Mouse (Mus musculus) adrenal gland, adult 18-20 months (tissue): ENCODE measurements around the gene Rps6ka5. TPM values are rescaled to one million over a fixed set of nuclear protein-coding genes. Genes with fewer than 3 reads are reported as not detected.

Source experiments
- DNase-seq, 2 experiments: peaks; one replicate each; pipeline ENCODE4 v3.0.0; 2021 to 2022; ENCODE audit warnings: low spot score in 2 of 2
- total RNA-seq, 2 experiments: library from RNA; stranded (reverse); gene quantifications; 1 replicate in 1 of 2; 2 replicates in 1 of 2; pipeline ENCODE4 v1.2.3; 2021

The Rps6ka5 gene
- total RNA-seq, 2 experiments from 2014 or later, result 2.9 to 6.5 TPM

DNA sequence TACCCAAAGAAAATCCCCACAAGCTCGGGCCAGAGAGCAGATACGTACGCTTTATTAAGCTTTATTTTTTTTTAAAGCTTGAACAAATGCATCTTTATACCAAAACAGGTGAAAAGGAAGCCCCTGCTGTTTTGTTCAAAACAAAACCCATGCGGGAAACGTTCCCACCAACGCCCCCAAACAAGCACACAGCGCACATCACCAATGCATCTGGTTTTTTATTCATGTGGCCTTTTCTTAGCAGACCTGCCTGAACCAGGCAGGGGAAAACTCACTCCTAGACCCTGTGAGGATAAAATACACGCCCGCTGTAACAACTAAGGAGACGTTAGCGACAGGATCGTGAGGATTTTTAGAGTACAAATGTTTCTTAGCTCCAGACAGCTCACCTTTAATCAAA is 191.8 kb downstream of the Rps6ka5 start:
- no peak for DNase-seq

DNA sequence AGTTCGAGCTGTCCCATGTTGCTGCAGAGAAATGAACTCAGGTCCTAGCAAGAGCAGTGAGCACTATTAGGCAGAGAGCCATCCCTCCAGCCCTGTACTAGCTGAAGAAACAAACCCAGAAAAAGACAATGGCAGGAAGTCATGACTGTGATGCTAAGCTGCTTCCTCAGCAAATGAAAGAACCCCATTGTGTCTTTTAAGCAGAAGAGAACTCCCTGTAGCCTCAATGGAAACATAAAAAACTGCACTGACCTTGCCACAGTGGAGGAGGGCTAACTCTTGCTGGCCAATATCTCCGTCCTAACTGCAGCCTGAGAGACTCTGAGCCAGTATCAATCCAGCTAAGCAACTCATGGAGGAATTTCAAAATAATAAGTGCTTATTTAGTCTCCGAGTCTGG is 192.8 kb downstream of the Rps6ka5 start:
- DNase-seq, result peak in 1 of 2 experiments; percentile 17

DNA sequence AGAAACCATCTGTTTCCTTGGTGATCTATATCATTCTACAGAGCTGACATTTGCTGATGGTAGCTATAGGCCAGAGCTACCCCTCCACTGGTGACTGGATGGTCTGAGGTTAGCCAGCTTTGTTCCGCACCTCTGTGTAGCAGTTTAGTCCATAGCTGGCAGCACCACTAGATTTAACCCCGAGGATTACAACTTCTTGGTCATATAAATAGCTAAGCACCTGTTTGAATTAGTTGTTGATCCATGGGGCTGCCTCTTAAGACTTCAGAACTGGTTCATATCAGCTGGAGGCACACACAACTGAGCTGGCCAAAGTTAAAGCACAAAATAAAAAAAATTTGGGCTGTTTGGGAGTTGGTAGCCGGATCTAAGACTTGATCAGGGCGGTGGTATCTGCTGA is 193.6 kb downstream of the Rps6ka5 start:
- peak in 1 of 2 experiments; percentile 8 for DNase-seq

DNA sequence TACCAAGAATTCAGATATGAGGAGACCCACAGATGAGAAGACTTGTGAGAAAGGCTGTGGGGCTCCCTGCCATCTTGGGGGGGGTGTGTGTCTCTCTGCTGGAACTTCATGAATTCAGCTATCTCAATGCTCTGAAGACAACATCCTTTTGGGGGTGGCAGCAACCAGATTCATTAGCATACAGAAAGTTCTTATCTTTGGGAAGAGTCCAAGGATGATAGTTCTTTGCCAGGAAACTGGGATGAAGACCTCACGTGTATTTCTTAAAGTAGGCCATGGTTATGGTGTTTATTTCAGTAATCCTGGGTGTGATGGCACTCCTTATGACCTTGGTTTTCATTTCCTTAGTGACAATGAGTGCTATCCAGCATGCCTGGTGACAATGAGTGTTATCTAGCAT is 195.0 kb downstream of the Rps6ka5 start:
- peak in 1 of 2 experiments; percentile 15 for DNase-seq

DNA sequence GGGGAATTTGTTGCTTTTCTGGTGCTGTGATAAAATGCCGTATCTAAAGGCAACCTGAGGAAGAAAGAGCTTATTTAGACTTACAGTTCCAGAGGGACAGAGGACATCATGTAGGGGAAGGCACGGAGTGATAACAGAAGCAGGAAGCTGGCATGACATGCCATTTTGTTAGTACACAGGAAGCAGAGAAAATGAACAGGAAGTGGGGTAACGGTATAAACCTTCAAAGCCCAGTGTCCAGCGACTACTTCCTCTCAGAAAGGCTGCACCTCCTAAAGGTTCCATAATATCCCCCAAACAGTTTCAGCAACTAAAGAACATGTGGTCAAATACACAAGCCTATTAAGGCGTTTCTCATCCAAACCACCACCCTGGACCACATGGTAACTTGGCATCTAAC is 195.9 kb downstream of the Rps6ka5 start:
- peak in 1 of 2 experiments; percentile 10 for DNase-seq

DNA sequence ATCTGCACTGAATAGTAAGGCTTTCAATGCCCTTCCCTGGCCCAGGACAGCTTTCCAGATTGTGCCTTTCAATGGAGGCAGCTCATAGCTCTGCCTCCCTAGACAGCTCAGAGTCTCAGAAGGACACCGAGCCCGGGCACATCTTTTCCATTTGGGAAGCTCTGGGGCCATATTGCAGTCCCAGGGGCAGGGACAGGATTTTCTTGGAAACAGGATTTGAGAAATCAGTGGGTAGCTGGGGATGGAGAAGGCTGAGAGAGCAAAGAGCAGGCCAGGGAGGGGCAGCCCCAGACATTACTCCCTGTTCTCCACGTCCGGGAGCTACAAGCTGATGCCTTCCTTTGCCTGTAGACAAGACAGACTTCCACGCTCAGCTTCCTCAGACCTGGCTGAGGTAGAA is 197.1 kb downstream of the Rps6ka5 start:
- peak in 1 of 2 experiments; percentile 24 for DNase-seq

DNA sequence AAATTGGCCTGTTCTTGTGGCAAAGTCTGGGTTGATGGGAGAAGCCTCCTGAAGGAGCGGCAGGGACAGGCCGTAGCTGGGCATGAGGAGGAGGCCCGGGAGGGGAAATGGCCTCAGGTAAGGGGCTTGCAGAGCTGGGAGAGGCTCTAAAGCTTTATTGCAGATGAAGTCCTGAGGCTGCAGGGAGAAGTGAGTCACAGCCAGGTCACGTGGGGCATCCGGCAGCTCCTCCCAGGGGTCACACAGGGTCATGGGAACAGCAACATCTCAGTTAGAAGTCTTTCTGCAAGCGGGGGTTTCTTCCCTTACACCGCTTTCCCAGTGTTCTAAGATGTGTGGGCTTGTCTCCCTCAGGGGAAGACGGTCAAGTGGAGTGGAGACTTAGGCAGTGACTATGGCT is 197.6 kb downstream of the Rps6ka5 start:
- DNase-seq, result peak; percentile 67 to 73

DNA sequence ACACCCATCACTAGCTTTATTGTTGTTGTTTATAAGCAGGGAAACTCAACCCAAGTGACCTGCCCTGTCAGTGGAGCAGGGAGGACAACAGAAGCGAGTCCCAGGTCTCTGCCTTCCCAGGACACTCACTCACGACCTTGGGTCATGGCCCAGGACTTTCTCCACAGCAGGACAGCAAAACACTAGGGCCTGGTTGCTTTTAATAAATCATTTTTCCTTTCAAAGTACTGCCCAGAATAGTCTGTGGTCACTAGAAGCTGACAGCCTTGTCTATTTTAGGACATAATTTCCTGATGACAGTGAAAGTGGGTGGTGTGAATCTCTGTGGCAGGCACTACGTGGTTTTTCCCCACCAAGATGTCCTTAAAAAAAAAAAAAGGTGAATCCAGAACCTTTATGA is 198.5 kb downstream of the Rps6ka5 start:
- peak in 1 of 2 experiments; percentile 30 for DNase-seq

DNA sequence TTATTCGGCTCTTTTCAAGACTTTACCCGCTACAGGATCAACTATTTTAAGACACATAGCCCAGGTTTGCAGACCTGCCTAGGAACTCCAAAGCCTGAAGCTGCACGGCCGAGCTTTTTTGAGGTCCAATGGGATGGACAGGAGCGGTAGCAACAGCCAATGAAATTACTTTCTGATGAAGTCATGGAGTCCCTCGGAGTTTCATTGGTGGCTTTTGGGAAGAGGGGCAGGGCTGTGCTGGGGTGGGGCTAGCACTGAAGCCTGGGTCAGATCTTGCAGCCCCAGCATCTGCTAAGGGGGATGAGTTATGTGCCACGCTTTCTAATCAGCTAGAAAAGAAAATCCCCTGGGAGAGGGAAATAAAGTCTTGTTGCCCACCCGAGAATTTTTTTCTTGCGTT is 199.0 kb downstream of the Rps6ka5 start:
- peak in 1 of 2 experiments; percentile 44 for DNase-seq

DNA sequence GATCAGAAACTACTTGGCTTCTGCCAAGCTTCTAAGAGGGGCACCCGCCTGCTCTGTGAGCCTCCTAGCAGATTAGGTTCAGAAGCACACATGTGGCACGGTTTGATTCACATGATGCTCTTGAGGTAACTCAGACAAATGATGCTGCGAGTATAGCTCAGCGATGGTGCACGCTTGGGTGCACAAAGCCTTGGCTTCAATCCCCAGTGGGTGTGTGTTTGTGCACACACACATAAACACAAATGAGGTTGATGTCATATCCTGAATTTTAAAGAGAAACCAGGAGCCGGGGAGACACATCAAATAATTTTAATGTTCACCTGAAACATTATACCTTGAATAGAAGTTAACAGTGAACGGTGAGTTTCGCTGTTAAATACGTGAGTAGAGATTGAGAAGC is 199.5 kb downstream of the Rps6ka5 start:
- peak in 1 of 2 experiments; percentile 16 for DNase-seq

DNA sequence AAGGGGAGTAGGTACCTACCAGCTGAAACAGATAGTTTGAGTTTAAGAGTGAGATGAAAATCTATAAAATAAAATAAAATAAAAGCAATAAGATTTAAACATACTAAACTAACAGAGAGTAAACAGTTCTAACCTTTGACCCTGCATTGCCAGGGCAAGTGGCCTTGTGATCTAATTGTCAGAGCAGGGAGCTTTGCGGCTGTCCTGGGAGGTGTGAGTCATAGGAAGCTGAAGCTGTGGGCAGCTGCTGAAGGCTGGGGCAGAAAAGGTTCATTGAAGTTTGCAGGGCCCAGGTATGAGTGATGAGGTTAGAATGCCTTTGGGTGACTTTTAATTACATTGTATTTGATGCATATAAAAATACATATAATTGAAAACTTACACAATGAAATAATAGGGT is 200.8 kb downstream of the Rps6ka5 start:
- peak in 1 of 2 experiments; percentile 20 for DNase-seq

DNA sequence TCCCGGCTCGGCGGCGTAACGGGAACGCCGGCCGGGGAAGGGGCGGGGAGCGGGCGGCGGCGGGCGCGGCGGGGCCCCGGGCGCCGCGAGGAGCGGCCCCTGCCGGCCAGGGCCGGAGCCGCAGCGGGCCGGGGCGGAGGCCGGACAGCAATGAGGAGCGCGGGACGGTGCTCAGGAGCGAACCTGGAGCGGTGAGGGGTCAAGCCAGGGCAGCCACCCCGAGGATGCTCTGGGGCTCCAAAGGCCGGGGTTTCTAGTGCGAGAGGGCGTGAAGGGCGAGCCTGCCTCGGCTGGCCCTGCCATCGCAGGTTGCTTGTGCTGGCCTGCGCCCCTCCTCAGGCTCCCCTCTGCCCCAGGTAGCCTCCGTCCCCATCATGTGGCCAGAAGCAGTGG is 206.0 kb downstream of the Rps6ka5 start, which contains the start of gene Ttc7b:
Gene Ttc7b (minus strand): TSS at position 33 of the 393 bp plus-strand sequence.
- DNase-seq, result peak; percentile 67 to 77

DNA sequence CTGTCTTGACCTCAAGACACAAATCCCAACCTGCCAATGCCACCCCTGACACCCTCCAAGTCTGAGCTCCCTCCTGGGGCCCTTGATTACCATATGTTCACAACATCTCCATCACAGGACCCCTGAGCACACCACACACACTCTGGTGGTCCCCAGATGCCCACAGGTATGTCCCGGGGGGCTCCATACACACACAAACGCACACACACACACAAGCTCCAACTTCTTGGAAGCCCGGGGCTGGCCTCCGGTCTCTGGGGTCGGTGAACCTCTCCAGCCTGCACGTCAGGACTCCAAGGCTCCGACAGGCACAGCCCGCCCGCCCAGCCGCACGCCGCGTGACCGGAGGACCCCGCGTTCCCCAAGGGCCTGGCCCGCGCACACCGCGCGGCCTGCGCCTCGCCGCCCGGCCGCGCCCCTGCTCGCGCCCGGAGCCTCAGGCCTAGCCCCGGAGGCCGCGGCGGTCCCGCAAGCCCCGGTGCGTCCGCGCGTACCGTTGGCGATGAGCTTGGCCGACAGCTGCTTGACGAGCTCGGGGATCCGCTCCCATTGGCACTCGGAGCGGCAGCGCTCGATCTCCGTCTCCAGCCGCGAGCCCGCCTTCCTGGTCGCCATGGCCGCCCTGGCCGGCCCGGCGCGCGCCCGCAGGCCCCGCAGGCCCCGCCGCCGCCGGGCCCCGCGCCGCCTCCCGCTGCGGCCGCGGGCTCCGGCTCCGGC is 206.5 kb downstream of the Rps6ka5 start:
- peak; percentile 58 to 63 for DNase-seq

DNA sequence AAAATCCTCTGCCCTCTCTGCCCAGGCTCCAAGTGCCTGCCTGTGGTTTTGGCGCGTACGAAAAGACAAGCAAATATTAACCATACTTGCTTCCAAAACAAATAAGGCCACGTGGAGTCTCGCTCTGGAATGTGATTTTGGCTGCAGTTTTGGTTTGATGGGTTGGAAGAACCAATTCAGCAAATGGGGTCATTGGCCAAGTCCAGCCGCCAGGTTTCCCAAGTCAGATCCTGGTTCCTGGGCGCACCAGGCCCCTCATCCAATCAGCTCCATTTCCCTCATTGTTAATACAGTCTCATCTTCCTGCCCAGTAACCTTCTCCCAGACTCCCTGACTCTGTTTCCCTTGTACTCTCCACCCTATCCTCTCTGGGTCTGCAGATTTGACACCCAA is 207.1 kb downstream of the Rps6ka5 start:
- DNase-seq, result no peak

DNA sequence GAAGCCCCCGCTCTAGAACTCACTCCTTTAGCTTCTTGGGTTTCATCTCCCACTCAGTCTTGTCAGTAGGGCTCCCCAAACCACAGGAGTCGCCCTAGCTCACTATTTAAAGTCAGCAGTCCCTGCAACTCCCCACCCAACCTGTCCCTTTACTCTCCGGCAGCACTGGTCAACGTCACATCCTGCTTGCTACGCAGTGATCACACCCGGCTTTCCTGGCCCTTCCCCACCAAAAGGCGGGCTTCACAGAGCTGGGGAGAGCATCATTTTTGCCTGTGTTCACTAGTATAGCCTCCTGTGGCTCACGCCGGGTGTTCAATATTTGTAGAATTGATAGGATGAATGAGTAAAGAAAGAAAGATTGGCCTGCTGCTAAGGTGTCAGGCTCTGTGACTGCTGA is 209.4 kb downstream of the Rps6ka5 start:
- DNase-seq, result no peak

DNA sequence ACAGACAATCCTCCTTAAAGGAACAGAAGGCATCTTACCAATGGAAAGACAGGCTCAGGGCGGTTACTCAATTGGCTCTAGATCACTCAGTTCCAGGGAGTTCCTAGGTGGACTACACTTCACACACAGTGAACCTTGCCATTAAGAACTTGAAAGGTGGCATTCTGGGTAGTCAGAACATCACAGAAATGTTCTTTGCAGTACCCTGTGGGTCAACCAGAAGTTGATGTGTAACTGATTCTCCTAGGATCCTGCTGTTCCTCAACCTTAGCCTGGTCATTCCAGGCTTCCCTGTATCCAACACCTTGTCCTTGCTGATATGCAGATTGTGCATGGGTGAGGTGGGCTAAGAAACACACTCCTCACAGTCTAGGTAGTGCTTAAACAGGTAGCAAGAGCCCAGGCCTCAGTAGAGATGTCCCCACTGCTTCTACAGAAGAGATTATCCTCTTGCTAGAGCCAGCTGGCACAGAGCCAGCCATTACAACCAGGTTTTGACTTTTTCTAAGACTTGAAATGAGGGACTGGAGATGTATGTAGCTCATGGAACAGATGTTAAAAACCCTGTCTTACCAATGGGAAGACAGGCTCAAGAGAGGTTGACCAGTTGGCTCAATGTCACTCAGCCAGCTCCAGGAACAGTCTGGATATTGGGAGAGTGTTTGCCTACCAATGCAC is 210.5 kb downstream of the Rps6ka5 start:
- DNase-seq, result no peak

DNA sequence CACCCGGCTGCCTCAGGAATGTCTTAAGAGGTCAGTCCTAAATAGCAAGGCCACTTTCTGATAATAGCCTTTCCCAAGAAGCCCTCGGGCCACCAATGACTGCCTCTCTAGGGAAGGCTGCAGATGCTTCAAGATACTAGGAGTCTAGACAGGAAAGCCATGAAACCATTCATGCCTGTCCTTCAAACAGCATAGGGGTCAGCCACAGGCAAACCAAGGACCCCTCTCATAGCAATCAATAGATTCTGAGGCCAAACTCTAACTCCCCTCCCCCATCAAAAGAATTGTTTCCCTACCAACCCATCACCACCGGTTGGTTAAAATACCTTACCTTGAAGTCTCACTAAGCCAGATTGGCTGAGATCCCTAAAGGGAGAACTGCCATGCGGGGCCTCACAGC is 211.3 kb downstream of the Rps6ka5 start:
- no peak for DNase-seq

DNA sequence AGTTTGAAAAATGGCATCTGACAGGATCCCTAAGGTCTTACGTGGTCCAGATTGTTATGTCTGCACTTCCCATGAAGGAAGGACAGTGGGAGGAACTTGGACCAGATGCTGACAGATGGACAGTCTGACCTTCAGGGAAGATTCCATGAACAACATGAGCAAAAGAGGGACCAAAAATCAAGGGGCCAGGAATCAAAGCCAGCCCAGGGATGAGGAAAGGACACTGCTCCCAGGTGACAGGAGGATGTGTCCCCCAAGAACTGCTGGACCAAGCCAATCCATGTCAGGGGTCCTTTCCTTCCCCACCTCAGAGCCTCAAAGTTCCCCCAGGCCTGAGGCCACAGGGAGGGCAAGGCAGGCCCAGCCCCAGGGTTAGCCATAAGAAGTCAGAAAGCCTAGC is 212.2 kb downstream of the Rps6ka5 start:
- DNase-seq, result no peak

DNA sequence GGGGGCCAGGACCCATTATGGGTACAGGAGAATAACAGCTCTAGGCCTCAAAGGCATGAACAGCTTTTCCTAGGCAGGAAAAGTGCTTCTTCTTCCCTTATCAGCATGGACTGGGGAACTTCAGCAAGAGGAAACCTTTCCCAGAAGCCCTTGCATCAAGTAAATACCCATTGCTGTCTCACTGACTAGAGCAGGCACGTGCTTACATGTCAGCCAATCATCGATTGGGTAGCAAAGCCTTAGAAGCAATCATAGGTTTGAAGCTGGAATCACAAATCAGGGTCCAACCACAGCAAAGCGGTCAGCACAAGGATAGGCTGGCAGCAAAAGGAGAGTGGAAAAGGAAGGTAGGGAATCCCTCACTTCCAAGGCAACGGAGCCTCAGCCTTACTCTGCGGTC is 213.7 kb downstream of the Rps6ka5 start:
- no peak for DNase-seq

DNA sequence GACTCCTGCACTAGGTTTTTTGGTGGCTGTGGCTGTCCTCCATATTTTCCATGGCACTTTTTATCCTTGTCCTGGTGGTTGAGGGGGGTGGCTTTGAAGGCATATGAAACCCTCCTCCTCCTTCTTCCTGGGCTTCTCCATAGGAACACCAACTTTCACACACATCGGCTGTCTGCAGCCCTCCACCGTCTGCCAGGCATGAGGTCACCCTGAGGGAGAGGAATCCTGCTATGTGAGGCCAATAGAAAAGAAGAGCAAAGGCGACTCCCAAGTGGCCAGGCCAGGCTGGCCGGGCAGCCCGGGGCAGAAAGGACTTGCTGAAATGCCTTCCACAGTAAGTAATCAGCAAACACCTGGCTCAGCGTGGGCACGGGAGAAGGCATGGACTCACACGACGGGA is 214.1 kb downstream of the Rps6ka5 start:
- DNase-seq, result no peak

DNA sequence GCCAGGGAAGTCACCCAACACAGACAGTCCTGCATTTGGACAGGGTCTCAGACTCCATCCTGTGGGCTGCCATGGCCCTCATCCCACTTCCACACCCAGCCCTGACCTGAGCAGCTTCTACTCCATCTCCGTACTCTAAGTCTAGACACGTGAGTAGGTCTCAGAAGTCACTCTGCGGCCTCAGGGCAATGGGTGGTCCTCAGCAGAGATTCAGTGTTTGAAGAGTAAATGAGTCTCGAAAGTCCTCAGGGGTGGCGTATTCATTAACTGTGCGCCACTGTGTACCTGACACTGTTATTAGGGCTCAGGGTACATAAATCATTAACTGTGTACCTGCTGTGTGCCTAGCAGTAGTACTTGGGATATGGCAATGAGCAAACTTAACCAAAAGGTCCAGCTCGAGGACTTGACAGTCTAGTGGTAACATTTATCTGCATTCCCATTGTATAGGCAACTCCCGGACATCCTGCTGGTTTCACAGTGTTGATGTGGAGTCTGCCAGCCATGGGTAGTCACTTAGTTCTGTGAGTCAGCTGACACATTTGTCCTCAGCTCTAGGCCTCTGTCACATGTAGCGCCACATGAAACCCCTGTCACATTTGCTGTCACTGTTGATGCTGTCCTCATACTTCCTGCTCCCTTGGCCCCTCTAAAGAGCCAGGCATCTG is 217.0 kb downstream of the Rps6ka5 start:
- DNase-seq, result no peak

DNA sequence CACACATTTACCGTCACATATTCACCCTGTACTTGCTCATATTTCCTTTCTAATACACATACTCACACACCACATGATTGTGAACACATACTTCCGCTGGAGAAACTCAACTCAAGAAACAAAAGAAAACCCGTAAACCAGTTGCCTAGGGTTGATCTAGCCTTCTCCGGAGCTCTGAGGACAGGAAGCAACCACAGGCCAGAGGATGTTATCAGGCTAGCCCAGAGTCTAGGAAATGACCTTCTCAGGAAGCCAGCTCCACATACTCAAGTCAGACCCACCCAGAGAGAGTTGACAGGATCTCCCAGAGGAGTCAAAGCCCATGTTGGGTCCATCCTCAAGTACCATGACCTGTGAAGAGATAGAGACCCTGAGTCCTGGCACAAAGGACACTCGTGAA is 218.1 kb downstream of the Rps6ka5 start:
- no peak for DNase-seq
